Mouse (Mus musculus) CH12.LX (cell line): Measurements from ENCODE around the gene Lrp5. TPM values are rescaled to one million over a fixed set of nuclear protein-coding genes. Genes with fewer than 3 reads are reported as not detected.

Experiments used
- DNase-seq: peaks from one replicate; pipeline ENCODE4 v3.0.0-alpha.2; 2013; ENCODE audit errors: extremely low read depth
- H3K27ac ChIP-seq: 2 replicates; pipeline ENCODE4 v1.5.1; 2012; ENCODE audit warnings: low read depth, mild to moderate bottlenecking, control low read depth, moderate library complexity; ENCODE audit not compliant: insufficient read depth
- H3K27me3 ChIP-seq: replicated peaks from 2 replicates; pipeline ENCODE3; 2012; ENCODE audit warnings: inconsistent platforms
- H3K36me3 ChIP-seq, 2 experiments: replicated peaks in 1 of 2; 2 replicates each; pipeline versions ENCODE3 to v1.6.1; 2012; ENCODE audit warnings: inconsistent platforms in 1 of 2, low read length in 1 of 2, mild to moderate bottlenecking in 1 of 2, mixed read lengths in 1 of 2, moderate library complexity in 1 of 2; ENCODE audit not compliant: control insufficient read depth in 1 of 2, insufficient read depth in 1 of 2
- H3K4me1 ChIP-seq, 2 experiments: 2 replicates each; pipeline ENCODE4 v1.6.1; 2012; ENCODE audit warnings: inconsistent platforms in 1 of 2, moderate library complexity in 1 of 2; ENCODE audit not compliant: insufficient read depth in 2 of 2, control insufficient read depth in 1 of 2
- H3K4me2 ChIP-seq: 2 replicates; pipeline ENCODE4 v1.6.1; 2012; ENCODE audit warnings: low read depth, mild to moderate bottlenecking, control low read depth; ENCODE audit not compliant: poor library complexity, insufficient read depth, severe bottlenecking
- H3K4me3 ChIP-seq, 3 experiments: fragments of 150-350 bp in 1 of 3; sonication (generic) in 1 of 3; replicated peaks in 1 of 3; 2 replicates each; pipeline versions ENCODE3 to v1.5.1; 2011 to 2012; ENCODE audit warnings: low read depth in 2 of 3, low read length in 2 of 3, mild to moderate bottlenecking in 2 of 3, moderate library complexity in 2 of 3, control low read depth in 1 of 3, improper control_type of control experiment in 1 of 3, inconsistent platforms in 1 of 3, mixed read lengths in 1 of 3; ENCODE audit not compliant: poor library complexity in 1 of 3
- H3K79me2 ChIP-seq: replicated peaks from 2 replicates; pipeline ENCODE4 v1.6.1; 2012; ENCODE audit warnings: mild to moderate bottlenecking, moderate library complexity; ENCODE audit not compliant: control insufficient read depth, poor library complexity, insufficient read depth, severe bottlenecking; ENCODE audit errors: extremely low read depth
- H3K9ac ChIP-seq: 2 replicates; pipeline ENCODE4 v1.6.1; 2012; ENCODE audit warnings: low read depth, mild to moderate bottlenecking, control low read depth, moderate library complexity; ENCODE audit not compliant: insufficient read depth
- H3K9me3 ChIP-seq: replicated peaks from 2 replicates; pipeline ENCODE3; 2012; ENCODE audit warnings: low read length, inconsistent platforms, mixed read lengths
- BHLHE40 ChIP-seq: IDR thresholded peaks from 2 replicates; pipeline ENCODE4 v1.6.1; 2011; ENCODE audit warnings: mild to moderate bottlenecking, low read depth, low read length, improper control_type of control experiment
- CHD1 ChIP-seq: IDR thresholded peaks from 2 replicates; pipeline ENCODE4 v1.6.1; 2012; ENCODE audit warnings: low read depth, low read length, improper control_type of control experiment, inconsistent platforms
- HCFC1 ChIP-seq: IDR thresholded peaks from 2 replicates; pipeline ENCODE4 v1.6.1; 2012; ENCODE audit warnings: low read depth, mild to moderate bottlenecking, inconsistent platforms, low read length, improper control_type of control experiment
- JUN ChIP-seq: IDR thresholded peaks from 2 replicates; pipeline ENCODE4 v1.6.1; 2011; ENCODE audit warnings: low read depth, mild to moderate bottlenecking, low read length, improper control_type of control experiment, moderate library complexity; ENCODE audit not compliant: insufficient read depth
- JUND ChIP-seq: conservative IDR thresholded peaks from 2 replicates; pipeline ENCODE4 v1.6.1; 2011; ENCODE audit warnings: low read depth, low read length, improper control_type of control experiment
- KAT2A ChIP-seq: IDR thresholded peaks from 2 replicates; pipeline ENCODE4 v1.6.1; 2012; ENCODE audit warnings: low read length, improper control_type of control experiment, inconsistent platforms; ENCODE audit not compliant: insufficient replicate concordance
- MAX ChIP-seq: IDR thresholded peaks from 2 replicates; pipeline ENCODE4 v1.6.1; 2011; ENCODE audit warnings: low read length, improper control_type of control experiment
- MAZ ChIP-seq: IDR thresholded peaks from 2 replicates; pipeline ENCODE4 v1.6.1; 2012; ENCODE audit warnings: low read depth, mild to moderate bottlenecking, inconsistent platforms, low read length, improper control_type of control experiment, moderate library complexity
- NELFE ChIP-seq: IDR thresholded peaks from 2 replicates; pipeline ENCODE4 v1.6.1; 2011; ENCODE audit warnings: low read depth, low read length, improper control_type of control experiment
- NRF1 ChIP-seq: IDR thresholded peaks from 2 replicates; pipeline ENCODE4 v1.6.1; 2014; ENCODE audit warnings: low read depth, mild to moderate bottlenecking, inconsistent platforms, low read length, improper control_type of control experiment, moderate library complexity
- POLR2AphosphoS2 ChIP-seq: IDR thresholded peaks from 2 replicates; pipeline ENCODE4 v1.6.1; 2011; ENCODE audit warnings: low read depth, low read length, improper control_type of control experiment
- RAD21 ChIP-seq: IDR thresholded peaks from 2 replicates; pipeline ENCODE4 v1.6.1; 2011; ENCODE audit warnings: low read depth, mild to moderate bottlenecking, low read length, improper control_type of control experiment, moderate library complexity
- RCOR1 ChIP-seq: conservative IDR thresholded peaks from 2 replicates; pipeline ENCODE4 v1.6.1; 2012; ENCODE audit warnings: low read depth, mild to moderate bottlenecking, inconsistent platforms, low read length, improper control_type of control experiment
- TBP ChIP-seq: conservative IDR thresholded peaks from 2 replicates; pipeline ENCODE4 v1.6.1; 2011; ENCODE audit warnings: low read depth, low read length, improper control_type of control experiment
- TCF12 ChIP-seq: IDR thresholded peaks from 2 replicates; pipeline ENCODE4 v1.6.1; 2014; ENCODE audit warnings: low read depth, mild to moderate bottlenecking, inconsistent platforms, low read length, improper control_type of control experiment
- UBTF ChIP-seq: IDR thresholded peaks from 2 replicates; pipeline ENCODE4 v1.6.1; 2012; ENCODE audit warnings: low read depth, mild to moderate bottlenecking, inconsistent platforms, low read length, improper control_type of control experiment, moderate library complexity
- USF1 ChIP-seq: IDR thresholded peaks from 2 replicates; pipeline ENCODE4 v1.6.1; 2014; ENCODE audit warnings: low read depth, mild to moderate bottlenecking, inconsistent platforms, low read length, improper control_type of control experiment
- ZC3H11A ChIP-seq: IDR thresholded peaks from 2 replicates; pipeline ENCODE4 v1.6.1; 2012; ENCODE audit warnings: low read depth, mild to moderate bottlenecking, inconsistent platforms, low read length, improper control_type of control experiment
- ZMIZ1 ChIP-seq: IDR thresholded peaks from 2 replicates; pipeline ENCODE4 v1.6.1; 2012; ENCODE audit warnings: low read depth, mild to moderate bottlenecking, inconsistent platforms, low read length, improper control_type of control experiment
- ZNF384 ChIP-seq: IDR thresholded peaks from 2 replicates; pipeline ENCODE4 v1.6.1; 2012; ENCODE audit warnings: low read depth, low read length, improper control_type of control experiment, inconsistent platforms
- dilution Hi-C: fragments of 300-500 bp; cut with MboI; formaldehyde crosslinking; loops from 2 replicates; pipeline ENCODE4 v1.14.3; 2020; ENCODE audit warnings: low sequenced_read_pairs; ENCODE audit not compliant: extremely low pct_unique_long_range_greater_than_20kb, extremely low pct_ligation_motif_present
- in situ Hi-C: fragments of 300-500 bp; cut with MboI; formaldehyde crosslinking; loops from 3 replicates; pipeline ENCODE4 v1.14.3; 2019; ENCODE audit warnings: low sequenced_read_pairs, low pct_ligation_motif_present, low pct_unique_long_range_greater_than_20kb, mixed read lengths
- polyA plus RNA-seq: library from polyadenylated mRNA; unstranded; fragments of >175 nt; gene quantifications from 2 replicates; pipeline ENCODE4 v1.2.1, GENCODE M21; 2012; ENCODE audit warnings: low read depth; ENCODE audit not compliant: insufficient read length
- total RNA-seq, 2 experiments: library from RNA; depleted of rRNA; stranded (reverse); fragments of 300-350 nt in 1 of 2; fragments of >200 nt in 1 of 2; gene quantifications; 2 replicates each; pipeline ENCODE4 v1.2.3; 2012 to 2014

The Lrp5 gene
- total and polyA plus RNA-seq, 3 experiments: 0.13 to 1.4 (median 1.1) TPM

- peaks cover 2% of the 10 kb centered on the region for H3K27me3 ChIP-seq
- no peak overlapping the region for H3K27ac ChIP-seq
- DNase-seq: no peak
- H3K9me3 ChIP-seq: no peaks in the 10 kb centered on the region
- no peak overlapping the region for H3K4me3 ChIP-seq
- H3K4me2 ChIP-seq: no peak overlapping the region
- no peak overlapping the region for H3K9ac ChIP-seq
- in situ Hi-C loops: no loop called here
- H3K79me2 ChIP-seq: no peaks in the 10 kb centered on the region
- no peaks in the 10 kb centered on the region for H3K36me3 ChIP-seq
- dilution Hi-C loops: no loop called here
- TF ChIP-seq USF1 (no peak), JUND (no peak), CHD1 (no peak), MAZ (no peak)
- no peaks in the 10 kb centered on the region for H3K4me1 ChIP-seq
Measured at GRCm38 (mm10) chr19:3613991-3614390, 72.4 kb downstream of the Lrp5 start.

GRCm38 (mm10) chr19:3612534-3613273, 73.7 kb downstream of the Lrp5 start:
- no peak overlapping the region for H3K4me2 ChIP-seq
- no peaks in the 10 kb centered on the region for H3K36me3 ChIP-seq
- in situ Hi-C loops: no loop called here
- H3K4me3 ChIP-seq: no peak overlapping the region
- no peak for DNase-seq
- dilution Hi-C loops: no loop called here
- no peak overlapping the region for H3K27ac ChIP-seq
- H3K4me1 ChIP-seq: no peaks in the 10 kb centered on the region
- H3K79me2 ChIP-seq: no peaks in the 10 kb centered on the region
- peaks cover 1% of the 10 kb centered on the region for H3K27me3 ChIP-seq
- TF ChIP-seq UBTF (no peak), NRF1 (no peak), ZC3H11A (no peak), CHD1 (no peak), MAX (no peak), USF1 (no peak), NELFE (no peak), TCF12 (no peak), RCOR1 (no peak), POLR2AphosphoS2 (no peak), BHLHE40 (no peak), HCFC1 (no peak), ZNF384 (no peak), JUN (no peak), TBP (no peak), ZMIZ1 (no peak), KAT2A (no peak), RAD21 (no peak)
- no peaks in the 10 kb centered on the region for H3K9me3 ChIP-seq
- H3K9ac ChIP-seq: no peak overlapping the region
